Mouse (Mus musculus) liver, embryonic 11.5 days (tissue): ENCODE measurements around the gene Exoc4. TPM values are rescaled to one million over a fixed set of nuclear protein-coding genes. Genes with fewer than 3 reads are reported as not detected.

ENCODE experiments used
- ATAC-seq: fragments of 200-750 bp; cut with Nextera tagmentation; replicated peaks from 2 replicates; pipeline ENCODE4 v1.8.0; 2017; ENCODE audit warnings: moderate number of reproducible peaks, mild to moderate bottlenecking, moderate TSS enrichment, moderate library complexity; ENCODE audit not compliant: low FRiP score
- DNase-seq: peaks from one replicate; pipeline ENCODE4 v3.0.0-alpha.2; 2017; ENCODE audit warnings: low spot score
- H3K27ac ChIP-seq: fragments of 300-500 bp; sonication (generic); 2 replicates; pipeline ENCODE4 v1.5.1; 2014; ENCODE audit warnings: mild to moderate bottlenecking, low read depth, low read length, control low read depth
- H3K27me3 ChIP-seq: fragments of 300-500 bp; sonication (generic); replicated peaks from 2 replicates; pipeline ENCODE4 v1.6.1; 2014; ENCODE audit warnings: low read length, mixed read lengths; ENCODE audit not compliant: control insufficient read depth, insufficient read depth
- H3K36me3 ChIP-seq: fragments of 300-500 bp; sonication (generic); 2 replicates; pipeline ENCODE4 v1.6.1; 2014; ENCODE audit warnings: mild to moderate bottlenecking, low read length, moderate library complexity, mixed read lengths; ENCODE audit not compliant: control insufficient read depth, insufficient read depth
- H3K4me1 ChIP-seq: fragments of 300-500 bp; sonication (generic); replicated peaks from 2 replicates; pipeline ENCODE4 v1.6.1; 2014; ENCODE audit warnings: low read length, mixed read lengths; ENCODE audit not compliant: control insufficient read depth, insufficient read depth
- H3K4me2 ChIP-seq: fragments of 300-500 bp; sonication (generic); 2 replicates; pipeline ENCODE4 v1.6.1; 2014; ENCODE audit warnings: mild to moderate bottlenecking, control low read depth, moderate library complexity
- H3K4me3 ChIP-seq: fragments of 300-500 bp; sonication (generic); 2 replicates; pipeline ENCODE4 v1.5.1; 2014; ENCODE audit warnings: low read depth, low read length, control low read depth
- H3K9ac ChIP-seq: fragments of 300-500 bp; sonication (generic); 2 replicates; pipeline ENCODE4 v1.6.1; 2014; ENCODE audit warnings: low read depth, low read length, control low read depth
- H3K9me3 ChIP-seq: fragments of 300-500 bp; sonication (generic); 2 replicates; pipeline ENCODE4 v1.6.1; 2016; ENCODE audit warnings: low read length, inconsistent platforms, mixed read lengths; ENCODE audit not compliant: control insufficient read depth
- WGBS: fragments of 180-500 bp; shearing (Covaris S2); extraction: QIAGEN DNeasy Blood & Tissue Kit; methylation state at CpG from one replicate; pipeline ENCODE4 v1.1.7; 2014; 5-methylcytosine and 5-hydroxymethylcytosine counted together
- polyA plus RNA-seq: library from polyadenylated mRNA; unstranded; fragments of >200 nt; fragmentation: Nextera tagmentation; extraction: Ambion mirVana; gene quantifications from 2 replicates; pipeline ENCODE4 v1.2.1, GENCODE M21; 2014

Gene Exoc4
- polyA plus RNA-seq, 1 experiment from 2014 or later = 20.9 TPM

DNA sequence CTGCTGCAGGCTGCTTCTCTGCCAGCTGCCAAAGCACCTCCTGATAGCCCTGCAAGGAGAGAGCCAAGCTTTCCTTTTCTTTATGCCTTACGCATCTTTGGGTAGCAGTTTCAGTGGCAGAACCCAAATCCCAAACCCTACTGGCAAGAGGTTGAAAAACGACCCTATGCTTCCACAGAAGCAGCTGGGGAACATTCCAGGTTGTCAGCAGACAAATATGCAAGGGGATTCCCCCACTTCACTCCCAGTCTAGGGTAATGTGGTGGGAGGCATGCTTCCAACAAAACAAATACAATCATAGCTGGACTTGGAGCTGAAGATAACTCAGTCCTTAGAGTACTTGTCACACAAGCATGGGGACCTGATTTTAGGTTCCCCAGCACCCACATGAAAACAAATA, 643.3 kb downstream of the Exoc4 start:
- DNase-seq (no peak), ATAC-seq (no peak)
- 49% methylated on average over 2 of the region's 2 CpGs for WGBS

GRCm38 (mm10) chr6:33899973-33900372, 651.1 kb downstream of the Exoc4 start:
- H3K36me3 ChIP-seq = no peaks in the 10 kb centered on the region
- H3K27ac ChIP-seq = no peak overlapping the region
- DNase-seq (no peak), ATAC-seq (no peak)
- H3K4me3 ChIP-seq = no peak overlapping the region
- no peaks in the 10 kb centered on the region for H3K9me3 ChIP-seq
- WGBS = 58% methylated on average over 5 of the region's 5 CpGs
- H3K4me2 ChIP-seq = no peak overlapping the region
- H3K9ac ChIP-seq = no peak overlapping the region
- H3K4me1 ChIP-seq = no peaks in the 10 kb centered on the region
- H3K27me3 ChIP-seq = no peaks in the 10 kb centered on the region

More for the DNA sequence above, 643.3 kb downstream of the Exoc4 start:
- H3K27ac ChIP-seq = no peak overlapping the region
- H3K27me3 ChIP-seq = no peaks in the 10 kb centered on the region
- no peak overlapping the region for H3K4me3 ChIP-seq
- H3K9ac ChIP-seq = no peak overlapping the region
- no peaks in the 10 kb centered on the region for H3K36me3 ChIP-seq
- no peak overlapping the region for H3K4me2 ChIP-seq
- H3K4me1 ChIP-seq = no peaks in the 10 kb centered on the region
- no peaks in the 10 kb centered on the region for H3K9me3 ChIP-seq

- ATAC-seq (no peak), DNase-seq (no peak)
- Histone ChIP-seq H3K27ac (no peak overlapping the region), H3K9me3 (no peaks in the 10 kb centered on the region), H3K4me1 (no peaks in the 10 kb centered on the region), H3K4me2 (no peak overlapping the region), H3K4me3 (no peak overlapping the region), H3K36me3 (no peaks in the 10 kb centered on the region), H3K9ac (no peak overlapping the region), H3K27me3 (no peaks in the 10 kb centered on the region)
- 85% methylated on average over 4 of the region's 4 CpGs for WGBS
Observed at GRCm38 (mm10) chr6:33900615-33901014, 651.7 kb downstream of the Exoc4 start.

GRCm38 (mm10) chr6:33905099-33905498, 656.2 kb downstream of the Exoc4 start:
- 31% methylated on average over 1 of the region's 1 CpGs for WGBS
- Histone ChIP-seq H3K36me3 (no peaks in the 10 kb centered on the region), H3K27me3 (no peaks in the 10 kb centered on the region), H3K9ac (no peak overlapping the region), H3K27ac (no peak overlapping the region), H3K4me1 (no peaks in the 10 kb centered on the region), H3K4me3 (no peak overlapping the region), H3K4me2 (no peak overlapping the region), H3K9me3 (no peaks in the 10 kb centered on the region)
- no peak for ATAC-seq
- no peak for DNase-seq

GRCm38 (mm10) chr6:33910671-33911070, 661.8 kb downstream of the Exoc4 start:
- H3K4me2 ChIP-seq = no peak overlapping the region

DNA sequence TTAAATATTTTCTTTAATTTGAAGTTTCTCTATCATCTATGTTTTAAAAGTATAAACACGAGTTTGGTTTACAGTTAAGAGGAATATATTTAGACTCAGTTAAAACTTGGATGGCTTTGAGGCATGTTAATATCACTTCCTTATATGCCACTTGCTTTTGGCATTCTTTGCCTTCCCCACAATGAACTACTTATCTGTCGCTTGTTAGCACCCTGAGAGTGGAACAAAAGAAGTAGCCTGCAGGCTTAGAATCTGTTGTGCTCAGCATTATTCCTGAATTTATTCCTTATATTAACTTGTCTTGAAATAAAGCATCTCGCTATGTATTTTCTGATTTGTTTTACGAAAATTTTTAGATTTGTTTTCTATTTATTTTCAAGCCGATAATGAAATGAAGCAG, 664.2 kb downstream of the Exoc4 start:
- Histone ChIP-seq H3K4me3 (no peak overlapping the region), H3K9me3 (no peaks in the 10 kb centered on the region), H3K27me3 (no peaks in the 10 kb centered on the region), H3K4me1 (no peaks in the 10 kb centered on the region), H3K36me3 (no peaks in the 10 kb centered on the region), H3K9ac (no peak overlapping the region), H3K4me2 (no peak overlapping the region), H3K27ac (no peak overlapping the region)
- ATAC-seq (no peak), DNase-seq (no peak)
- 79% methylated on average over 5 of the region's 5 CpGs for WGBS

More at GRCm38 (mm10) chr6:33910671-33911070, 661.8 kb downstream of the Exoc4 start:
- Histone ChIP-seq H3K36me3 (no peaks in the 10 kb centered on the region), H3K4me3 (no peak overlapping the region), H3K27me3 (no peaks in the 10 kb centered on the region), H3K9me3 (no peaks in the 10 kb centered on the region), H3K27ac (no peak overlapping the region), H3K4me1 (no peaks in the 10 kb centered on the region), H3K9ac (no peak overlapping the region)
- 76% methylated on average over 3 of the region's 3 CpGs for WGBS
- DNase-seq (no peak), ATAC-seq (no peak)

DNA sequence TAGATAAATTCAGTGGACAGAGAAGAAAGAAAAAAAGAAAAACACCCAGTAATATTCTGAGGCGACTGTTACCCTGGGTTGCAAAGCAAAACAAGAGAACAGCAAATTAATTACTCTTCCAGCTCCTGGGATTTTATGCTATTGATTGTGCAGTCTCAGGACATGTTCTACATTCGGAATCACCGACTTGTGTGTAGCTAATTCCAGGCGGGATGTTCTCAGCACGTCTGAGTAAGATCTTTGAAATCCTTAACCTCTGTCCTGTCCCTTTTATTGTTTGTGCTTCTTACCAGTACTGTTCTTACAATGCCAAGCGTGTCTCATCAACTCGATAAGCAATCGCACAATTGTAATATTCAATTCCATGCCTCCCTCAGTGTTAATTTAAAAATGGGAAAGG, 664.6 kb downstream of the Exoc4 start:
- no peaks in the 10 kb centered on the region for H3K36me3 ChIP-seq
- H3K4me1 ChIP-seq = no peaks in the 10 kb centered on the region
- no peaks in the 10 kb centered on the region for H3K9me3 ChIP-seq
- no peak overlapping the region for H3K9ac ChIP-seq
- DNase-seq (no peak), ATAC-seq (no peak)
- no peaks in the 10 kb centered on the region for H3K27me3 ChIP-seq
- WGBS = 85% methylated on average over 8 of the region's 8 CpGs
- no peak overlapping the region for H3K27ac ChIP-seq
- no peak overlapping the region for H3K4me3 ChIP-seq
- no peak overlapping the region for H3K4me2 ChIP-seq

DNA sequence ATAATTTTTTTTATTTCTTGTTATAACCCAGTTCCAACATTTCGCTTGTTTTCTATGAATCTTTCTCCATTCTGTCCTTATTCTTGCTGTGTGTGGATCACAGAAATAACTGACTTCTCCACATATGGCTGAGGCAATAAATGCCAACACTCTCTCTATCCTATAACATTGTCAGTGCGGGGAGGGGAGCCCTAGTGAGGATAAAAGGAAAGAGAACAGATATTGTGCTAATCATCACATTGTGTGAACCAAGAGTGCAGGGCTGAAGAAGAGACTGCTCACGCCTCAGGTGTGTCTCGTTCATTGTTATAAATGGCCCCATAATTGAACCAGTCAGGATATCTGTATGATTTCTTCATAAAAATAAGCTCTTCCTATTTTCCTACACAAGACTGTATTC, 665.1 kb downstream of the Exoc4 start:
- H3K4me3 ChIP-seq = no peak overlapping the region
- no peak for DNase-seq
- no peaks in the 10 kb centered on the region for H3K4me1 ChIP-seq
- H3K9me3 ChIP-seq = no peaks in the 10 kb centered on the region
- 91% methylated on average over 4 of the region's 4 CpGs for WGBS
- H3K9ac ChIP-seq = no peak overlapping the region
- no peak for ATAC-seq
- H3K27ac ChIP-seq = no peak overlapping the region
- H3K4me2 ChIP-seq = no peak overlapping the region
- H3K27me3 ChIP-seq = no peaks in the 10 kb centered on the region
- H3K36me3 ChIP-seq = no peaks in the 10 kb centered on the region

- DNase-seq = no peak
- 90% methylated on average over 2 of the region's 2 CpGs for WGBS
- Histone ChIP-seq H3K9ac (no peak overlapping the region), H3K4me2 (no peak overlapping the region), H3K27me3 (no peaks in the 10 kb centered on the region), H3K9me3 (no peaks in the 10 kb centered on the region), H3K36me3 (no peaks in the 10 kb centered on the region), H3K27ac (no peak overlapping the region), H3K4me1 (no peaks in the 10 kb centered on the region), H3K4me3 (no peak overlapping the region)
- no peak for ATAC-seq
Observed at GRCm38 (mm10) chr6:33923571-33923970, 674.7 kb downstream of the Exoc4 start.
